Mouse (Mus musculus): ENCODE data around the gene Nub1. TPM values are rescaled to one million over a fixed set of nuclear protein-coding genes. Genes with fewer than 3 reads are reported as not detected.
A peak's percentile ranks its signal among the peaks of the same experiment; 100 is the strongest.

Nub1 gene
- polyA plus RNA-seq, 1 experiment from 2014 or later, result 34.3 TPM

DNA sequence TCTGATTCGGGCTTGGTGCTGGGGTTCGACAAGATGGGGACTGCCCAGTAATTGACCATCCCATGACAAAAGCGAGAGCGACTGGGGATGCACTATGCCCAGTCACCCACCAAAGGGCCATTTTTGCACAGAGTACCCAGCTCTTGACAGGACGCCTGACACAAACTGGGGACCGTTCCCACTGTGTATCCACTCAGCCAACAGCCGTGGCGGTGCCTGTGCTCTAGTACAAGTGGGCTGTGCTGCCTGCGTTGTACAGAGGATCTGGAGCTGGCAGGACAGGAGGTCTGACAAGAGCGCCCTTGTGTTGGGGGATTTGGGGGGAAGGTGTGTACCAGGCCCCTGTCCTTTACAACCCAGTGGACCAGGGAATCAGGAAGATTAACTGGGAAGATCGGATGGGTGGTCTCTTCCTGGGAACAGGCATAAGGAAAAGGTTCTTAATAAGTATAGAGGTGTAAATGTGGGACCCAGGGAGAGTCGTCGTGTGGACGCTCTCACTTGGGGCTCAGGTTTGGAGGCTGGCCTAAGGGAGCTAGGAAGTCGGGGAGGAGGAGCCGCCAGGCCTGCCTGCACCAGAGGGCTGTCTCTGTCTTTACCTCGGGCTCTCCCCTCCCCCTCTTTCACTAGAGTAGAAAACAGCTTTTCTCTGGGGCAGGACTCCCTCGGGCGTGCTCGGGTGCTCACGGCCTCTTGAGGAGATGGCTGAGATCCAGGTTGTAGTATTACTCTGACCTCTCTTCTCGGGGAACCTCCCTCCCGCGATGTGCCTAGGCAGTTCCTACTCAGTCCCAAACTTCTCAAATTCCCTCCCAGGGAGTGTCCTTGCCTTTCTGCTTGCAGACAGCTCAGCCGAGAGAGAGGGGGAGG, 66.2 kb downstream of the Nub1 start:
- Histone ChIP-seq H3K9ac (peak overlapping the region; percentile 85), H3K27ac (peak overlapping the region; percentile 95), H3K4me2 (replicated peaks) (peak overlapping the region; percentile 77), H3K4me1 (peaks cover 41% of the 10 kb centered on the region), H3K9me3 (no peaks in the 10 kb centered on the region), H3K27me3 (no peaks in the 10 kb centered on the region), H3K36me3 (no peaks in the 10 kb centered on the region), H3K4me3 (peak overlapping the region; percentile 58)
- peak; percentile 67 for ATAC-seq (ENCODE audit: low FRiP score, low read depth)
- WGBS, result 2% methylated on average over 25 of the region's 25 CpGs

- no peak for ATAC-seq (ENCODE audit: low FRiP score, low read depth)
- Histone ChIP-seq H3K9me3 (no peaks in the 10 kb centered on the region), H3K27me3 (no peaks in the 10 kb centered on the region), H3K27ac (peak overlapping the region; percentile 95; the same call in 1 of the 2 replicates), H3K9ac (no peak overlapping the region), H3K36me3 (no peaks in the 10 kb centered on the region), H3K4me1 (peaks cover 40% of the 10 kb centered on the region), H3K4me3 (peak overlapping the region; percentile 58), H3K4me2 (replicated peaks) (peak overlapping the region; percentile 77)
- 6% methylated on average over 2 of the region's 2 CpGs for WGBS
Observed at GRCm38 (mm10) chr5:24752175-24752498, 66.8 kb downstream of the Nub1 start.

DNA sequence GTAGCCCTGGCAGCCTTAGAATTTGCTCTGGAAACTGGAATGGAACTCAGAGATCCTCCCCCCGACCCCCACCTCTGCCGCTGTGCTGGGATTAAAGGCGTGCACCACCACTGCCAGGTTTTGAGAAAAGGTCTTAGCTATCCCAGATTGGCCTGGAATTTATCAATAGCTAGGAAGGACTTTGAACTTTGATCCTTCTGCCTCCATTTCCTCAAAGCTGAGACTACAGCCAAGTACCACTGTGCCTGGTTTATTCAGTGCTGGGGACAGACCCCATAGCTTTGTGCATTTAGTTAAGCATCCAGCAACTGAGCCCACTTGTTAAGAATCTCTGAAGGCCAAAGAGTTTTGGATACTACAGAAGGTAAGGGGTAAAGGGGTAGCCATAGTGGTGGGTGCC, 71.6 kb downstream of the Nub1 start:
- no peaks in the 10 kb centered on the region for H3K9me3 ChIP-seq
- H3K36me3 ChIP-seq, result no peaks in the 10 kb centered on the region
- 0 out of 2 replicates have a peak, but pooled peaks cover 4% of the 10 kb centered on the region for H3K27me3 ChIP-seq
- ATAC-seq (ENCODE audit: low FRiP score, low read depth), result no peak
- no peak overlapping the region for H3K4me2 ChIP-seq (replicated peaks)
- H3K27ac ChIP-seq, result no peak overlapping the region
- no peak overlapping the region for H3K9ac ChIP-seq
- no peak overlapping the region for H3K4me3 ChIP-seq
- 58% methylated on average over 3 of the region's 3 CpGs for WGBS
- H3K4me1 ChIP-seq, result peaks cover 12% of the 10 kb centered on the region

DNA sequence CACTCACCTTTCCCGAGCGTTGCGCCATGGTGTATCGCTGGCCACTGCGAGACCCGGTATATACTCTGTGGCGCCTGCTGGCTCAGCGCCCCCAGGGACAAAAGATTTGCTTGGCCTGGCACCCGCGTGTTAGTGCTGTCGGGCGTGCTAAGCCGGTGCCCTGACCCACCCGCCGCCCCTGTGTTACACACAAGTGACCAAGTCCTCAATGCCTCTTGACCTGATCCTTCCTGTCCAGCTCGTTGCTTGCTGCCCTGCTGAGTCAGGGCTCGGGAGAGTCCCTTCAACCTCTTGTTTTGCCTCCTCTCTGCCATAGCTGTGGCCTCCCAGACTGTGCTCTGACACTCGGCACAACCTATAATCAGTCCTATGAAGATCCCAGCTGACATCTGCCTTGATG, 72.5 kb downstream of the Nub1 start, which contains the start of gene Crygn:
Gene Crygn (minus strand): TSS at position 193 of the 400 bp plus-strand sequence.
- Histone ChIP-seq H3K9ac (0 out of 2 replicates have a peak within 1 kb of the TSS, but pooled peaks have one; percentile 19), H3K27me3 (0 out of 2 replicates have a peak, but pooled peaks cover 4% of the 10 kb centered on the region), H3K9me3 (no peaks in the 10 kb centered on the region), H3K4me1 (peaks cover 5% of the 10 kb centered on the region; the same call in 1 of the 2 replicates), H3K4me2 (replicated peaks) (no peak within 1 kb of the TSS), H3K4me3 (no peak within 1 kb of the TSS), H3K36me3 (no peaks in the 10 kb centered on the region), H3K27ac (no peak within 1 kb of the TSS)
- no peak for ATAC-seq (ENCODE audit: low FRiP score, low read depth)
- WGBS, result 44% methylated on average over 18 of the region's 18 CpGs

Other genes starting within 250 kb of the Nub1 start
- 120 TPM in 2 replicates for gene Fastk, start 240.2 kb upstream of the Nub1 start, polyA plus RNA-seq (2015; fragmentation: Nextera tagmentation; extraction: Ambion mirVana)
- gene Tmub1, start 237.7 kb upstream of the Nub1 start, polyA plus RNA-seq (2015; fragmentation: Nextera tagmentation; extraction: Ambion mirVana), result 23.7 and 24.6 TPM in 2 replicates
- 29.8 and 35.4 TPM in 2 replicates for gene Agap3, start 233.4 kb upstream of the Nub1 start, polyA plus RNA-seq (2015; fragmentation: Nextera tagmentation; extraction: Ambion mirVana)
- gene Gbx1, start 158.3 kb upstream of the Nub1 start, polyA plus RNA-seq (2015; fragmentation: Nextera tagmentation; extraction: Ambion mirVana), result not detected in 2 replicates
- 1.6 and 2.2 TPM in 2 replicates for gene Asb10, start 144.6 kb upstream of the Nub1 start, polyA plus RNA-seq (2015; fragmentation: Nextera tagmentation; extraction: Ambion mirVana)
- gene 4931409K22Rik, start 128.7 kb upstream of the Nub1 start, polyA plus RNA-seq (2015; fragmentation: Nextera tagmentation; extraction: Ambion mirVana), result 0.17 and 0.49 TPM in 2 replicates
- gene Abcf2, start 108.1 kb upstream of the Nub1 start, polyA plus RNA-seq (2015; fragmentation: Nextera tagmentation; extraction: Ambion mirVana), result 120 and 128 TPM in 2 replicates
- gene Chpf2, start 98.8 kb upstream of the Nub1 start, polyA plus RNA-seq (2015; fragmentation: Nextera tagmentation; extraction: Ambion mirVana), result 31.6 and 33.3 TPM in 2 replicates
- 51.2 and 51.3 TPM in 2 replicates for gene Smarcd3, start 61.1 kb upstream of the Nub1 start, polyA plus RNA-seq (2015; fragmentation: Nextera tagmentation; extraction: Ambion mirVana)
- gene Wdr86, start 45.2 kb downstream of the Nub1 start, polyA plus RNA-seq (2015; fragmentation: Nextera tagmentation; extraction: Ambion mirVana), result 38.3 and 39.6 TPM in 2 replicates
- 1.8 and 3.8 TPM in 2 replicates for gene Crygn, start 72.5 kb downstream of the Nub1 start, polyA plus RNA-seq (2015; fragmentation: Nextera tagmentation; extraction: Ambion mirVana)
- gene Rheb, start 157.1 kb downstream of the Nub1 start, polyA plus RNA-seq (2015; fragmentation: Nextera tagmentation; extraction: Ambion mirVana), result 231 and 247 TPM in 2 replicates